Mouse (Mus musculus): ENCODE measurements around the gene 1110051M20Rik. TPM values are rescaled to one million over a fixed set of nuclear protein-coding genes. Genes with fewer than 3 reads are reported as not detected.

The 1110051M20Rik gene
- total RNA-seq, 2 experiments from 2014 or later = 90.6 to 107 TPM

- Histone ChIP-seq H3K27ac (no peak overlapping the region), H3K4me3 (no peak overlapping the region)
- TF ChIP-seq CTCF (IDR thresholded peaks at IDR 0.05) = no peak
- DNase-seq (ENCODE audit: extremely low spot score in 1 of 2, low spot score in 2 of 2) = no peak
- intact Hi-C loops (cut with DNase I) = no loop called here
These were observed 36.5 kb downstream of the 1110051M20Rik start for GRCm38 (mm10) chr2:91408031-91408430.

DNA sequence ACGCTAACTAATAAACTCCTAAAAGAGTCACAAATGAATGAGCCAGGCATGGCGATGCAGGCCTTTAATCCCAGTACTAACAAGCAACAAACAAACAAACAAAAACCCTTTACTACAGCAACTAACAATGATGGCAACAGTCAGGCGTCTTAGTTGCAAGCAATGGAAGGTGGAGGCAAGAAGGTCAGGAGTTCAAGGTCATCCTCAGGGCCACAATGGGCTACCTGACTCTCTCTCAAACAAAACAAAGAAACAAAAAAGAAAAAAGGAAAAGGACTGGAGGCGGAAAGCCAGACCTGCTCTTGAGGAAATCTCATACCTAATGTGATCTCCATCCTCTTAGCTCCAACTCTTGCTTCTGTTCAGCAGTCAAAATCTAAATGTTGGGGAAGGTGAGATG, 39.4 kb downstream of the 1110051M20Rik start:
- H3K4me3 ChIP-seq = no peak overlapping the region
- intact Hi-C loops (cut with DNase I) = no loop called here
- DNase-seq (ENCODE audit: extremely low spot score in 1 of 2, low spot score in 2 of 2) = no peak

GRCm38 (mm10) chr2:91399727-91400126, 44.8 kb downstream of the 1110051M20Rik start:
- TF ChIP-seq CTCF (IDR thresholded peaks at IDR 0.05) = no peak
- no peak overlapping the region for H3K27ac ChIP-seq
- intact Hi-C loops (cut with DNase I) = no loop called here
- H3K4me3 ChIP-seq = no peak overlapping the region
- DNase-seq (ENCODE audit: extremely low spot score in 1 of 2, low spot score in 2 of 2) = no peak

More for the DNA sequence above, 39.4 kb downstream of the 1110051M20Rik start:
- no peak for TF ChIP-seq CTCF (IDR thresholded peaks at IDR 0.05)
- H3K27ac ChIP-seq = no peak overlapping the region

DNA sequence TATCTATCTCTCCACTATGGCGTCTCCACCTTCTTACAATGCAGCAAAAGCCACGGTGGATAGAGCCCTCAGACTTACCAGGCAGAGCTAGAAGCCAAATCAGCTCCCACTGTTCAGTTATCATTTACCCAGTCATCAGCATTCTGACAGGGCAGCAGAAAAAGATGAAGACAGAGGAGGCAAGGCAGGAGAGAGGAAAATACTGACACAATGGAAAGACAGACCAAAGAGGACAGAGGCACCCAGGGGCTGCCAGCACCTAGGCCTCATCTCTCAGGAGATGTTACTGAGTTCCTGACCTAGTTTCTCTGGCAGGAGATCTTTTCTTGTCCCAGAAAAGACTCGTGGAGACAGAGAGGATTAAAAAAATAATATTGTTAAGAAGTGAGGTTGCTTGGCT, 45.3 kb downstream of the 1110051M20Rik start:
- no peak overlapping the region for H3K27ac ChIP-seq

DNA sequence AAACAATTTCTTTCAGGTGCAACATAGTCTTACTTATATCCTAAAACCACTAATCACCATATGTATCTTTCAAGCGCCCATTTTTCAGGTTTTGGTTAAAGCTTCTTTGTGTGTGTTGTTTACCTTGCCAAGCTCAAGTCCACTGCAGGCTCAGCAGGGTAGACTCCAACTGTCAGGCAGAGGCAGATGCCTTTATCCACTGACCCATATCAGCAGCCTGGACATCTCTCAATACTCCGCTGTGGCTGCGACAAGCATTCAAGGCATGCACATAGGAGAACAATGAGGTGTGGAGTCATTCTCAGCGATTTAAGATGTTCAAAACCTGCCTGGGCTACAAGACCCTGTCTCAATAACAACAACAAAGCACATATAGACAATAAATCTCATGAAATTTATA, 50.4 kb downstream of the 1110051M20Rik start:
- H3K4me3 ChIP-seq = no peak overlapping the region
- intact Hi-C loops (cut with DNase I) = no loop called here
- TF ChIP-seq CTCF (IDR thresholded peaks at IDR 0.05) = no peak
- H3K27ac ChIP-seq = no peak overlapping the region
- DNase-seq (ENCODE audit: extremely low spot score in 1 of 2, low spot score in 2 of 2) = no peak

More for the DNA sequence above, 45.3 kb downstream of the 1110051M20Rik start:
- TF ChIP-seq CTCF (IDR thresholded peaks at IDR 0.05) = no peak
- no peak overlapping the region for H3K4me3 ChIP-seq
- intact Hi-C loops (cut with DNase I) = no loop called here
- no peak for DNase-seq (ENCODE audit: extremely low spot score in 1 of 2, low spot score in 2 of 2)

DNA sequence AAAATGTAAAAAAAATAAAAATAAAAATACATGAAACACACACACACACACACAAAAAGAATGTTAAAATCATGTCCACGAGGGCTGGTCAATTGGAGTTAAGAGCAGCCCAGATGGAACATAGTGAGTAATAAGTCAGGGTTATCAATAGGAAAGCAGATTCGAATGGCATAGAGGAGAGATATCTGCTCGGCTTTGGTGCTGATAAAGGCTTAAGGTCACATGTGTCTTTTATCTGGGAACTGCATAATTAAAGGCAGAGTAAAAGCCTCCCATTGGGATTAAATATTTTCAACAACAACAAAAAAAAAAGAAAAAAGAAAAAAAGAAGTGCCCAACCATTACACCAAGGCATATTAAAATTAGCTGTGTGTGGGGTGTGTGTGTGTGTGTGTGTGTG, 55.8 kb downstream of the 1110051M20Rik start:
- TF ChIP-seq CTCF (IDR thresholded peaks at IDR 0.05) = no peak
- Histone ChIP-seq H3K4me3 (no peak overlapping the region), H3K27ac (no peak overlapping the region)
- DNase-seq (ENCODE audit: extremely low spot score in 1 of 2, low spot score in 2 of 2) = no peak
- intact Hi-C loops (cut with DNase I) = no loop called here

GRCm38 (mm10) chr2:91388281-91388680, 56.2 kb downstream of the 1110051M20Rik start:
- no peak for TF ChIP-seq CTCF (IDR thresholded peaks at IDR 0.05)
- no peak overlapping the region for H3K4me3 ChIP-seq
- DNase-seq (ENCODE audit: extremely low spot score in 1 of 2, low spot score in 2 of 2) = no peak
- intact Hi-C loops (cut with DNase I) = no loop called here
- H3K27ac ChIP-seq = no peak overlapping the region

- DNase-seq (ENCODE audit: extremely low spot score in 1 of 2, low spot score in 2 of 2) = no peak
- no peak overlapping the region for H3K27ac ChIP-seq
- intact Hi-C loops (cut with DNase I) = no loop called here
- H3K4me3 ChIP-seq = no peak overlapping the region
- no peak for TF ChIP-seq CTCF (IDR thresholded peaks at IDR 0.05)
These were observed 57.1 kb downstream of the 1110051M20Rik start for GRCm38 (mm10) chr2:91387287-91387958.

DNA sequence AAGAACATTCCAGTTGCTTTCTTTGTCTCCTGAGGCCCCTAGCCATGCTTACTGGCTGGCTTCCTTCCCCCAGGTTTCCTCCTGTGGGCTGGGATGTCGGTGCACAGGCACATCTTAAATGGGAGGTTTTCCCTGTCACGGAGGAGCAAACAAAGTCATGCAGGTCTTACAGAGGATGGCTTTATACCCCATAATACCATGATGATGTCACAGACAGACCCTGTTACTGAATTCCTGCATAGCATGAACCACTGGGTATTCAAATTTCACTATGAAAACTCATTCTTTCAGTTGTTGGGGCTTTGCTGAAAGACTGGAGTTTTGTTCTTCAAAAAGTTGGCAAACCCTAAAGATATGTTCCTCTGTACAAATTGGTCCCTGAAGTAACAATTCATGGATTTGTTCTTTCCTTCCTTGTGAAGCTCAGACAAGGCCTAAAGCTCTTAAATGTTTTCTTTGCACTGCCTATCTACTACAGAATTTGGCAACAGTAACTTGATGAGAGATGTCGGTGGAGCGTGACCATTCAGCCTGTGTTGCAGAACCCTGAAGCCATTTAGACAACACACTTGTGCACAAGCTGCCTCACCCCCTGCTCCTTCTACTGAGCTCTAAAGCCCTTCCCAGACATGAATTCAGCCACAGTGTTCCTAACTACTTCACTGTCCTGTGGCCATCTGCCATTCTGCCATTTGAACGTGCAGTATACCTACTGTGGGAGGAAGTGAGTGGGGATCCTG, 57.8 kb downstream of the 1110051M20Rik start:
- Histone ChIP-seq H3K4me3 (no peak overlapping the region), H3K27ac (no peak overlapping the region)
- DNase-seq (ENCODE audit: extremely low spot score in 1 of 2, low spot score in 2 of 2) = no peak
- intact Hi-C loops (cut with DNase I) = no loop called here
- TF ChIP-seq CTCF (IDR thresholded peaks at IDR 0.05) = no peak

DNA sequence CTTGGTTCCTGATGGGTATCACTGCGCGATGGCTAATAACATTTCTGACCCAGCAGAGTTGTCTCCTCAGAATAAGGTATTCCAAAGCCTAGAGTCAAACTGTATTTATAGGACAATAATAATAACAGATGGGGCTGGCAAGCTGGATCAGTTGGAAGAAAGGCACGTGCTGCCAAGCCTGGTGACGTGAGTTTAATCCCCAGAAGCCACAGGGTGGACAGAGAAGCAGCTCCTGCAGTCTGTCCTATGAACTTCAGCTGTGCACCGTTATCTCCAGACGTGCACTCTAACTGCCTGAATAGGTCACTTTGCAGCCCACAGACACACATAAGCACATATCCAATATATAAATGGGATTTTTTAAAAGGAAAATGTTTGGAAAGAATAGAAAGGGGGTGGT, 61.2 kb downstream of the 1110051M20Rik start:
- no peak for DNase-seq (ENCODE audit: extremely low spot score in 1 of 2, low spot score in 2 of 2)
- intact Hi-C loops (cut with DNase I) = no loop called here
- H3K27ac ChIP-seq = no peak overlapping the region

GRCm38 (mm10) chr2:91377038-91377437, 67.5 kb downstream of the 1110051M20Rik start:
- no peak overlapping the region for H3K4me3 ChIP-seq
- intact Hi-C loops (cut with DNase I) = no loop called here
- DNase-seq (ENCODE audit: extremely low spot score in 1 of 2, low spot score in 2 of 2) = no peak
- no peak for TF ChIP-seq CTCF (IDR thresholded peaks at IDR 0.05)
- H3K27ac ChIP-seq = no peak overlapping the region

More for the DNA sequence above, 61.2 kb downstream of the 1110051M20Rik start:
- H3K4me3 ChIP-seq = no peak overlapping the region
- no peak for TF ChIP-seq CTCF (IDR thresholded peaks at IDR 0.05)

- TF ChIP-seq CTCF (IDR thresholded peaks at IDR 0.05) = no peak
- Histone ChIP-seq H3K4me3 (no peak overlapping the region), H3K27ac (no peak overlapping the region)
- DNase-seq (ENCODE audit: extremely low spot score in 1 of 2, low spot score in 2 of 2) = no peak
- intact Hi-C loops (cut with DNase I) = no loop called here
These were observed 74.2 kb downstream of the 1110051M20Rik start for GRCm38 (mm10) chr2:91370314-91370713.
